Mouse (Mus musculus) MEL (cell line): ENCODE measurements around the gene Kcna3.

Experiments used
- CTCF ChIP-seq, 3 experiments: IDR thresholded peaks in 2 of 3; conservative IDR thresholded peaks in 1 of 3; 2 replicates each; pipeline ENCODE4 v1.5.1; 2011 to 2012; ENCODE audit warnings: low read length in 3 of 3, low read depth in 2 of 3, mild to moderate bottlenecking in 2 of 3, improper control_type of control experiment in 1 of 3, inconsistent platforms in 1 of 3, mixed read lengths in 1 of 3, moderate library complexity in 1 of 3; ENCODE audit not compliant: control insufficient read depth in 1 of 3, insufficient read depth in 1 of 3, poor library complexity in 1 of 3, severe bottlenecking in 1 of 3
- ETS1 ChIP-seq: IDR thresholded peaks from 2 replicates; pipeline ENCODE4 v1.6.1; 2012; ENCODE audit warnings: low read depth, mild to moderate bottlenecking, inconsistent platforms, low read length, improper control_type of control experiment, moderate library complexity
- GATA1 ChIP-seq: IDR thresholded peaks from 2 replicates; pipeline ENCODE4 v1.6.1; 2011; ENCODE audit warnings: low read depth, low read length, improper control_type of control experiment
- KAT2A ChIP-seq: conservative IDR thresholded peaks from 2 replicates; pipeline ENCODE4 v1.6.1; 2012; ENCODE audit warnings: low read depth, low read length, improper control_type of control experiment, inconsistent platforms
- MEF2A ChIP-seq: IDR thresholded peaks from 2 replicates; pipeline ENCODE4 v1.6.1; 2014; ENCODE audit warnings: low read depth, mild to moderate bottlenecking, inconsistent platforms, low read length, improper control_type of control experiment; ENCODE audit not compliant: poor library complexity, insufficient replicate concordance, severe bottlenecking; ENCODE audit errors: extremely low read depth
- MYC ChIP-seq: IDR thresholded peaks from 2 replicates; pipeline ENCODE4 v1.6.1; 2011; ENCODE audit warnings: low read depth, mild to moderate bottlenecking, low read length, improper control_type of control experiment, moderate library complexity
- NELFE ChIP-seq: IDR thresholded peaks from 2 replicates; pipeline ENCODE4 v1.6.1; 2011; ENCODE audit warnings: low read depth, low read length, improper control_type of control experiment
- NRF1 ChIP-seq: IDR thresholded peaks from 2 replicates; pipeline ENCODE4 v1.6.1; 2014; ENCODE audit warnings: low read depth, mild to moderate bottlenecking, inconsistent platforms, low read length, improper control_type of control experiment, moderate library complexity; ENCODE audit not compliant: poor library complexity, insufficient read depth, severe bottlenecking
- POLR2A ChIP-seq, 2 experiments: IDR thresholded peaks; 2 replicates each; pipeline ENCODE4 v1.6.1; 2011 to 2012; ENCODE audit warnings: low read length in 2 of 2, mild to moderate bottlenecking in 2 of 2, control low read depth in 1 of 2, improper control_type of control experiment in 1 of 2, low read depth in 1 of 2, moderate library complexity in 1 of 2; ENCODE audit not compliant: control insufficient read depth in 1 of 2, insufficient read depth in 1 of 2, poor library complexity in 1 of 2
- USF1 ChIP-seq: IDR thresholded peaks from 2 replicates; pipeline ENCODE4 v1.6.1; 2014; ENCODE audit warnings: low read depth, mild to moderate bottlenecking, inconsistent platforms, low read length, improper control_type of control experiment, moderate library complexity
- USF2 ChIP-seq, 2 experiments: IDR thresholded peaks; 2 replicates each; pipeline ENCODE4 v1.6.1; 2011 to 2012; ENCODE audit warnings: improper control_type of control experiment in 2 of 2, low read length in 2 of 2, borderline replicate concordance in 1 of 2, inconsistent platforms in 1 of 2, low read depth in 1 of 2, mild to moderate bottlenecking in 1 of 2; ENCODE audit not compliant: insufficient read depth in 1 of 2
- ZKSCAN1 ChIP-seq: IDR thresholded peaks from 2 replicates; pipeline ENCODE4 v1.6.1; 2012; ENCODE audit warnings: low read depth, mild to moderate bottlenecking, inconsistent platforms, low read length, improper control_type of control experiment, moderate library complexity
- ZNF384 ChIP-seq: IDR thresholded peaks from 2 replicates; pipeline ENCODE4 v1.6.1; 2012; ENCODE audit warnings: low read depth, mild to moderate bottlenecking, inconsistent platforms, low read length, improper control_type of control experiment

GRCm38 (mm10) chr3:106998370-106998769 lies 37.6 kb upstream of the Kcna3 start:
- no peak for TF ChIP-seq POLR2A (IDR thresholded peaks at IDR 0.05; ENCODE audit: control insufficient read depth in 1 of 2, insufficient read depth in 1 of 2, low read depth in 1 of 2, low read length in 2 of 2, poor library complexity in 1 of 2)
- no peak for TF ChIP-seq MYC
- TF ChIP-seq CTCF (IDR thresholded peaks at IDR 0.05 in 2 of 3, conservative IDR thresholded peaks at IDR 0.05 in 1 of 3; ENCODE audit: control insufficient read depth in 1 of 3, insufficient read depth in 1 of 3, low read depth in 2 of 3, low read length in 3 of 3, poor library complexity in 1 of 3, severe bottlenecking in 1 of 3), result no peak
- no peak for TF ChIP-seq USF1
- TF ChIP-seq ZKSCAN1, result no peak
- no peak for TF ChIP-seq NRF1
- TF ChIP-seq ETS1, result no peak
- no peak for TF ChIP-seq MEF2A
- TF ChIP-seq GATA1, result no peak
- no peak for TF ChIP-seq KAT2A
- TF ChIP-seq NELFE, result no peak
- no peak for TF ChIP-seq USF2 (IDR thresholded peaks at IDR 0.05; ENCODE audit: borderline replicate concordance in 1 of 2, insufficient read depth in 1 of 2, low read depth in 1 of 2, low read length in 2 of 2)
- no peak for TF ChIP-seq ZNF384
